Mouse (Mus musculus): ENCODE results near the gene Ptk6. TPM values are rescaled to one million over a fixed set of nuclear protein-coding genes. Genes with fewer than 3 reads are reported as not detected.

Gene Ptk6
- total and polyA plus RNA-seq, 2 experiments from 2014 or later = not detected

DNA sequence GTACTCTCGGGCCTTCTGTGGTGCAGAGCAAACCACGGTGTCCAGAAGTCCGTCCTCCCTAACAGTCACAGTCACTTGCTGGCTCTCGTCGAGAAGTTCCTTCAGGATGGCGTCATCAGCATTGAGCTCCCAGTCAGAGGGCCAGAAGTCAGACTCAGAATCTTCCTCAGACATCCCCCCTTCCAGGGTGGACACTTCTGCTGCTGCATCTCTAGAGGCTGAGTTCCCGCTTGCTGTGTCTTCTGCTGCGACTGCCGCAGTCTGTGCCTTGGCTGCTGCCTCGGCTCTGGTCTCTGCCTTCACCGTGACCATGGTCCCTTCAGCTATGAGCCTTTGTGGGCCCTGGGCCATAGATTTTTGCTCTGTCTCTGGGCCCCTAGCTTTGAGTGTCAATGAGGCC is 32.1 kb upstream of the Ptk6 start:
- no peak overlapping the region for H3K27ac ChIP-seq (ENCODE audit: low read depth, low read length)
- H3K9ac ChIP-seq = no peak overlapping the region
- DNase-seq (no peak), ATAC-seq (no peak)
- no peak overlapping the region for H3K4me2 ChIP-seq (ENCODE audit: low read depth)
- no peak for TF ChIP-seq CTCF (IDR thresholded peaks at IDR 0.05; ENCODE audit: low read depth)
- no peak overlapping the region for H3K4me3 ChIP-seq (ENCODE audit: low read depth, low read length)
- WGBS = 91% methylated on average over 11 of the region's 11 CpGs
- no peaks in the 10 kb centered on the region for H3K4me1 ChIP-seq (ENCODE audit: insufficient read depth)
- H3K36me3 ChIP-seq (ENCODE audit: insufficient read depth) = no peaks in the 10 kb centered on the region
- no peaks in the 10 kb centered on the region for H3K27me3 ChIP-seq (ENCODE audit: insufficient read depth, low read length)
- no peaks in the 10 kb centered on the region for H3K9me3 ChIP-seq (ENCODE audit: low read length)

DNA sequence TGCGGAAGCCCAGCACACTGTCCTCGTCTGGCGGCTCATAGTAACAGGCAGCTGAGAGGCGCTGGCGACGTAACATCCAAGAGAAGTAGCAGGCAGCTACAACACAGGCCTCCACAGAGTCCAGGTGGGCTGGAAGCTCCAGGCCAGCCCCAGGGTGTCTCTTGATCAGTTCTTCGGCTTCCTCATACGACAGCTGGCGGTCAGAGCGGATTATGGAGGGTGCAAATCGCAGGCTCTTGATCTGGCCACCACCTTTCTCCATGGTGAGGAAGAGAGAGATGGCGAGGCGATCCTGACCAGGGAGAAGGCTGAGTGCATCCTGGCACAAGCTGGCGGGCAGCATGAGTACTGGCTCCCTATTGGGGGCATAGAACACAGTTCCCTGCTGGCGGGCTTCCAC is 30.9 kb upstream of the Ptk6 start:
- no peaks in the 10 kb centered on the region for H3K4me1 ChIP-seq (ENCODE audit: insufficient read depth)
- 91% methylated on average over 15 of the region's 15 CpGs for WGBS
- no peak for DNase-seq
- no peak overlapping the region for H3K4me2 ChIP-seq (ENCODE audit: low read depth)
- H3K9me3 ChIP-seq (ENCODE audit: low read length) = no peaks in the 10 kb centered on the region
- no peak overlapping the region for H3K4me3 ChIP-seq (ENCODE audit: low read depth, low read length)
- no peak overlapping the region for H3K27ac ChIP-seq (ENCODE audit: low read depth, low read length)
- no peaks in the 10 kb centered on the region for H3K27me3 ChIP-seq (ENCODE audit: insufficient read depth, low read length)
- no peak overlapping the region for H3K9ac ChIP-seq
- TF ChIP-seq CTCF (IDR thresholded peaks at IDR 0.05; ENCODE audit: low read depth) = no peak
- no peaks in the 10 kb centered on the region for H3K36me3 ChIP-seq (ENCODE audit: insufficient read depth)
- no peak for ATAC-seq

DNA sequence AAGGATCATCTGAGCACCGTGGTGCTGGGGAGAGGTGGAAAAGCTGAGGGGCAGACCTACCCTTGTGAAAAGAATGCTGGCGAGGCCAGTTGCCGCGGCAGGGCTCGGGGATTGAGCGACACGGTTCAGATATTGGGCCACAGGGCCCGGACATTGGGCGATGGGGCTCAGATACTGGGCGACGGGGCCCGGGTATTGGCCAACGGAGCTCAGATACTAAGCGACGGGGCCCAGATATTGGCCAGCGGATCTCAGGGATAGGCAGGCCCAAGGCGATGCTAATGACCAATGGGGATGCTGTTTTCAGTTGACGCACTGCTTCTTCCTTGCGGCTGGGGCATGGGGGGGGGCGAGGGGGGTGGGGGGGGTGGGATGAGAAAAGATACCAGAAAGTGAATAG is 28.6 kb upstream of the Ptk6 start:
- H3K9ac ChIP-seq = no peak overlapping the region
- TF ChIP-seq CTCF (IDR thresholded peaks at IDR 0.05; ENCODE audit: low read depth) = no peak
- no peak overlapping the region for H3K27ac ChIP-seq (ENCODE audit: low read depth, low read length)
- DNase-seq (no peak), ATAC-seq (no peak)
- H3K4me3 ChIP-seq (ENCODE audit: low read depth, low read length) = no peak overlapping the region
- no peaks in the 10 kb centered on the region for H3K36me3 ChIP-seq (ENCODE audit: insufficient read depth)
- no peaks in the 10 kb centered on the region for H3K27me3 ChIP-seq (ENCODE audit: insufficient read depth, low read length)
- H3K9me3 ChIP-seq (ENCODE audit: low read length) = no peaks in the 10 kb centered on the region
- H3K4me2 ChIP-seq (ENCODE audit: low read depth) = no peak overlapping the region
- WGBS = 83% methylated on average over 19 of the region's 20 CpGs
- no peaks in the 10 kb centered on the region for H3K4me1 ChIP-seq (ENCODE audit: insufficient read depth)

DNA sequence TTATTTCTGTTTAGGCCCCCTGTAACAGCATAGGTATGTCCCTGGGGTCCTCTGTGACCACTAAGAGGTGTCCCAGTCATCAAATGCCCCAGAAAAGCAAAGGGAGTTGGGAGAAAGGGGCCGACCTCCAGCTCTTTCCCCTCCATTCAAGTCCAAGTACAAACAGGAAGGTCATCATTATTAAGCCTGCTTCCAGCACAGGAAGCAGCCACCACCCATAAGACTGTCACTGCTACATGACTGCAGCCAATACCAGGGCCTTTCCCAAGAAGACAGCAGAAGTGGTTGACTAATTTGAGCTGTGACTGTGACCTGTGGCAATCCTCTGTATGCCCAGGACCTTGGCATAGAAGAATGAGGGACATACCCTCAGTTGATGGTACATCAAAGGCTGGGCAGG is 25.7 kb upstream of the Ptk6 start:
- H3K27me3 ChIP-seq (ENCODE audit: insufficient read depth, low read length) = no peaks in the 10 kb centered on the region
- WGBS = 79% methylated on average over 1 of the region's 1 CpGs
- no peaks in the 10 kb centered on the region for H3K4me1 ChIP-seq (ENCODE audit: insufficient read depth)
- TF ChIP-seq CTCF (IDR thresholded peaks at IDR 0.05; ENCODE audit: low read depth) = no peak
- H3K9me3 ChIP-seq (ENCODE audit: low read length) = no peaks in the 10 kb centered on the region
- no peaks in the 10 kb centered on the region for H3K36me3 ChIP-seq (ENCODE audit: insufficient read depth)
- DNase-seq (no peak), ATAC-seq (no peak)
- H3K4me3 ChIP-seq (ENCODE audit: low read depth, low read length) = no peak overlapping the region
- no peak overlapping the region for H3K4me2 ChIP-seq (ENCODE audit: low read depth)
- no peak overlapping the region for H3K27ac ChIP-seq (ENCODE audit: low read depth, low read length)
- H3K9ac ChIP-seq = no peak overlapping the region

DNA sequence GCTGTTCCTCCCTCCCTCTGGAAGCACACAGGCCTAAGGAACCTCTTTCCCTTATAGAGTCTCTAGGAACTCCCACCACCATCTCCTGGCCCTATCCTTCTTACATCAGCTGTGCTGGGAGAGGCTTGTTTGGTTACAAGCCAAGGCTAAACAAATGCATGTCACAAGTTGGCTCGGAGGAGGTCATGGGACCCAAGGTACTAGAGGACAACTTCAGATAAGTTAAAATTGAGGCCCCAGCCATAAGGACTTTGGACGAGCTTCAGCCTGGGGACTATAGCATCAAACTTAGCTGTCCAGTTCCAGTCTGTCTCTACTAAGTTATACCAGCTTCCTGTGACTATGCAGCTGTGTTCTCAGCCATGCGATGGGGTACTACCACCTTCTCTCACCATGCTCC is 24.5 kb upstream of the Ptk6 start:
- no peaks in the 10 kb centered on the region for H3K36me3 ChIP-seq (ENCODE audit: insufficient read depth)
- H3K4me2 ChIP-seq (ENCODE audit: low read depth) = no peak overlapping the region
- TF ChIP-seq CTCF (IDR thresholded peaks at IDR 0.05; ENCODE audit: low read depth) = no peak
- no peaks in the 10 kb centered on the region for H3K4me1 ChIP-seq (ENCODE audit: insufficient read depth)
- H3K9me3 ChIP-seq (ENCODE audit: low read length) = no peaks in the 10 kb centered on the region
- H3K27ac ChIP-seq (ENCODE audit: low read depth, low read length) = no peak overlapping the region
- no peak for DNase-seq
- 86% methylated on average over 3 of the region's 3 CpGs for WGBS
- ATAC-seq = no peak
- H3K9ac ChIP-seq = no peak overlapping the region
- no peaks in the 10 kb centered on the region for H3K27me3 ChIP-seq (ENCODE audit: insufficient read depth, low read length)
- H3K4me3 ChIP-seq (ENCODE audit: low read depth, low read length) = no peak overlapping the region

DNA sequence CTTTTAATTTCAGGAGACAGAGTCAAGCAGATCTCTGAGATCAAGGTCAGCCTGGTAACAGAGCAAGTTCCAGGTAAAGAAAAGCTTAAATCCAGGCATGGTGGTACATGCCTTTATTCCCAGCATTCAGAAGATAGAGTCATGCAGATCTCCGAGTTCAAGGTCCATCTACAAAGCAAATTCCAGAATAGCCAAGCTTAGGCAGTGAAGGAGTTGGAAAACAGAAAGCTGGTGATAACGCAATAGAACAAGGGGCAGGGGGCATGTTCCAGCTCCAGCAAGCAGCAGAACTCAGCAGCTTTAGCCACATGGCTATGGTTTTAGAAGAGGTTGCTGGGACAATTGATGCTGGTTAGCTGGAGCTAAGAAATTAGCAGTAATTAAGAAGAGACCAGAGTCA is 22.4 kb upstream of the Ptk6 start:
- no peaks in the 10 kb centered on the region; the same call in 1 of the 2 replicates for H3K27me3 ChIP-seq (ENCODE audit: insufficient read depth, low read length)
- no peak overlapping the region for H3K4me2 ChIP-seq (ENCODE audit: low read depth)
- DNase-seq (no peak), ATAC-seq (no peak)
- no peak overlapping the region for H3K9ac ChIP-seq
- no peak overlapping the region for H3K4me3 ChIP-seq (ENCODE audit: low read depth, low read length)
- peaks cover 2% of the 10 kb centered on the region; the same call in 1 of the 2 replicates for H3K4me1 ChIP-seq (ENCODE audit: insufficient read depth)
- WGBS = 90% methylated on average over 2 of the region's 2 CpGs
- H3K36me3 ChIP-seq (ENCODE audit: insufficient read depth) = no peaks in the 10 kb centered on the region
- TF ChIP-seq CTCF (IDR thresholded peaks at IDR 0.05; ENCODE audit: low read depth) = no peak
- H3K27ac ChIP-seq (ENCODE audit: low read depth, low read length) = no peak overlapping the region
- no peaks in the 10 kb centered on the region for H3K9me3 ChIP-seq (ENCODE audit: low read length)

DNA sequence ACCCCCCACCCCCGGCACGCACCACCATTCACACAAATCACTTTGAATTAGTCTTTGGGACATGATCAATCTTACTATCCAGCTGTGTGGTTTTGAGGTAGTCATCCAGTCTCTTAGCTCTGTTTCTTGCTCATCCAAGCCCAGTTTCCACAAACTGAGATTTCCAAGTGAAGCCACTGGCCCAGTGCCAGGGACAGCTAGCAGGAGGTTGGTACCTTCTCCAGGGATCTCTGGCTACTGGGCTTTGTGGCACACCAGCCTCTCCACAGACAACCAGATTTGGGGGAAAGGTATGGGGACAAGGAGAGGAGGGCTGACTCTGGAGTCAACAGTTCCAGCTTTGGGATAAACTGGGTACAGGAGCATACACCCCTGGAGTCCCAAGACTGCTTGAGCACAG is 17.8 kb upstream of the Ptk6 start:
- TF ChIP-seq CTCF (IDR thresholded peaks at IDR 0.05; ENCODE audit: low read depth) = no peak
- peaks cover 9% of the 10 kb centered on the region; the same call in 1 of the 2 replicates for H3K4me1 ChIP-seq (ENCODE audit: insufficient read depth)
- H3K9ac ChIP-seq = no peak overlapping the region
- peak overlapping the region; percentile 51 for H3K4me2 ChIP-seq (ENCODE audit: low read depth)
- H3K4me3 ChIP-seq (ENCODE audit: low read depth, low read length) = no peak overlapping the region
- ATAC-seq (no peak), DNase-seq (no peak)
- H3K27ac ChIP-seq (ENCODE audit: low read depth, low read length) = no peak overlapping the region
- no peaks in the 10 kb centered on the region; the same call in 1 of the 2 replicates for H3K27me3 ChIP-seq (ENCODE audit: insufficient read depth, low read length)
- H3K36me3 ChIP-seq (ENCODE audit: insufficient read depth) = no peaks in the 10 kb centered on the region
- no peaks in the 10 kb centered on the region for H3K9me3 ChIP-seq (ENCODE audit: low read length)
- WGBS = 41% methylated on average over 2 of the region's 2 CpGs
